Mouse (Mus musculus): Measurements from ENCODE around the gene Aamp.

DNA sequence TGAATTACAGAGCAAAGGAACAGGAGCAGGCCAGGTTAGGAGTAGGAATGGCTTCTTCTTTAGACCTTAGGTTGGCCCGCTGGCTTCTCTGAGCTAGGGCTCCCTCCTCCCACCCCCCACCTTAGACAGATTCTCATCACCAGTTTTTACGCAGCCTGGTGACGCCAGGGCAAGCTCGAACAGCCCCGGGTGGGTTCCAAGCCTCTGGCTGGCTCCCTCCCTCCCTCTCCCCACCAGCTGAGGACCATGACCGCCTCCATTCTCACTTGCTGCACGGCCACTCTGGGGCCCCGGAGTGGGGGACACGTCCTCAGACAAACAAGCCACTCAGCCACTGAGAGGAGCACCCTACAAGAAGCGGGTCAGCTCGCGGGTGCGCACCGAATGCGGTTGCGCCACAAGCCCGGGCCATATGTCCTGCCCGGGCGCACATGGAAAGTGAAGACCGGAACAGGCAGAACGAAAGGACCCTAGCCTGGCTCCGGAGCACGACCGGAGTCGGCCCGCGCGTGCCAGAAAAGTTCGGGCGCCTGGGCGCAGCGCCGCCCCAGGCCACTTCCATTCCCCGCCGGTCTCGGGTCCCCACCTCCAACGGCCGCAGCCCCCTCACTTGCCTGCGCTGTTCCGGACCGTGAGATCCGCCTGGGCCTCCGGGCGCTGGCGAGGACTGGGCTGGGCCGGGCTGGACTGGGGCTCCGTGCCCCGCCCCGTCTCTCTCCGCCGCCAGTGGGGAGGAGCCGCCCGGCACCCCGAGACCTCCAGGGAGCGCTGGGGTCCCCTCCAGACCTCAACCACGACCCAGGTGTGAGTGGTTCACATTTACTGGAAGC, 19.2 kb upstream of the Aamp start:
- TF ChIP-seq ZC3H11A (IDR thresholded peaks at IDR 0.05; ENCODE audit: low read depth, low read length), result no peak
- TF ChIP-seq CTCF (conservative IDR thresholded peaks at IDR 0.05 in 1 of 2, IDR thresholded peaks at IDR 0.05 in 1 of 2; ENCODE audit: low read depth in 2 of 2, low read length in 2 of 2), result 0 out of 4 replicates have a peak, but pooled peaks of 1 of the 2 experiments have one; percentile 1
- peak; percentile 63; the same call in 1 of the 2 replicates for TF ChIP-seq POLR2A (IDR thresholded peaks at IDR 0.05; ENCODE audit: low read depth, low read length)
- 0 out of 2 replicates have a peak, but pooled peaks have one; percentile 21 for TF ChIP-seq NELFE (IDR thresholded peaks at IDR 0.05; ENCODE audit: low read depth, low read length)
- TF ChIP-seq GABPA (IDR thresholded peaks at IDR 0.05; ENCODE audit: insufficient replicate concordance, low read depth, low read length), result no peak
- no peak for TF ChIP-seq KAT2A (IDR thresholded peaks at IDR 0.05; ENCODE audit: insufficient replicate concordance, low read length)
- TF ChIP-seq MAX (IDR thresholded peaks at IDR 0.05; ENCODE audit: low read length), result peak; percentile 81
- TF ChIP-seq ZNF384 (IDR thresholded peaks at IDR 0.05; ENCODE audit: low read depth, low read length), result no peak
- TF ChIP-seq BHLHE40 (IDR thresholded peaks at IDR 0.05; ENCODE audit: low read depth, low read length), result peak; percentile 50
- no peak for TF ChIP-seq EP300 (IDR thresholded peaks at IDR 0.05; ENCODE audit: low read length)
- TF ChIP-seq MAZ (IDR thresholded peaks at IDR 0.05; ENCODE audit: low read depth, low read length), result no peak; the same call in 1 of the 2 replicates
- TF ChIP-seq UBTF (IDR thresholded peaks at IDR 0.05; ENCODE audit: low read depth, low read length), result peak; percentile 69; the same call in 1 of the 2 replicates
- peak; percentile 44 for TF ChIP-seq ELF1 (IDR thresholded peaks at IDR 0.05; ENCODE audit: low read depth, low read length)
- no peak for TF ChIP-seq SMC3 (IDR thresholded peaks at IDR 0.05; ENCODE audit: low read depth, low read length)

Measured in CH12.LX (cell line).